Mouse (Mus musculus): ENCODE data around the gene Tmem53. TPM values are rescaled to one million over a fixed set of nuclear protein-coding genes. Genes with fewer than 3 reads are reported as not detected.

Tmem53 gene
- polyA plus RNA-seq, 1 experiment: 6.1 TPM

DNA sequence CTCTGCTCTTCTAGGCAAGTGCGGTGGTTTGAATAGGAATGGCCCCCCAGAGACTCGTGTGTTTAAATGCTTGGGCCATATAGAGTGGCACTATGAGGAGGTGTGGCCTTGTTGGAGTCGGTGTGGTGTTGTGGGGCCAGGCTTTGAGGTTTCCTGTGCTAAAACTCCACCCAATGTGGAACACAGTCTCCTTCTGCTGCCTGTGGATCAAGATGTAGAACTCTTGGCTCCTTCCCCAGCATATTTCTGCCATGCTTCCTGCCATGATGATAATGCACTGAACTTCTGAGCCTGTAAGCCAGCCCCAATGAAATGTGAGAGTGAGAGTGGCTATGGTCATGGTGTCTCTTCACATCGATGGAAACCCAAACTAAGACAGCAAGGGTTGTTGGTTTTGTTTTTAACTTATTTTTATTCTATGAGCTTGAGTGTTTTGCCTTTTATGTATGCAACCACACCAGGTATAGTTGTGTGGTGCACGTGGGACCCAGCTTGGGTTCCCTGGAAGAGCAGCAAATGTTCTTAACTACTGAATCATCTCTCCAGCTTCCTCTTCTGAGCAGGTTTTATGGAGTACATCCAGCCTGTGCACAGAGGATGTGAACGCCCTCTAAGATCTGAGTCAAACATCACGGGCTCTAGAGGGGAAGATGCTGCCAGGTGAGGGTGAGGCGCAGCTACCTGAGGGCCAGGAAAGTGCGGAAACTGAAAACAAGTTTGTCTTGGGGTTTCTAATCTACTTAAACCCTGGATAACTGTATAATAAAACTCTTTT is 30.8 kb upstream of the Tmem53 start:
- TF ChIP-seq POLR2A (IDR thresholded peaks at IDR 0.05; ENCODE audit: extremely low read depth, insufficient read depth, low read length): no peak
- TF ChIP-seq CTCF (IDR thresholded peaks at IDR 0.05; ENCODE audit: extremely low read depth, insufficient read depth, low read length): no peak

GRCm38 (mm10) chr4:117221836-117222235 is 29.9 kb upstream of the Tmem53 start:
- Histone ChIP-seq H3K4me3 (ENCODE audit: insufficient read depth, low read length) (no peak overlapping the region), H3K27ac (ENCODE audit: insufficient read depth, low read length) (no peak overlapping the region), H3K4me1 (ENCODE audit: control insufficient read depth, insufficient read depth, low read length) (peaks cover 6% of the 10 kb centered on the region)
- TF ChIP-seq POLR2A (IDR thresholded peaks at IDR 0.05; ENCODE audit: extremely low read depth, insufficient read depth, low read length) (no peak), CTCF (IDR thresholded peaks at IDR 0.05; ENCODE audit: extremely low read depth, insufficient read depth, low read length) (no peak)

More for the DNA sequence above, 30.8 kb upstream of the Tmem53 start:
- Histone ChIP-seq H3K27ac (ENCODE audit: insufficient read depth, low read length) (no peak overlapping the region), H3K4me3 (ENCODE audit: insufficient read depth, low read length) (no peak overlapping the region), H3K4me1 (ENCODE audit: control insufficient read depth, insufficient read depth, low read length) (peaks cover 6% of the 10 kb centered on the region)

DNA sequence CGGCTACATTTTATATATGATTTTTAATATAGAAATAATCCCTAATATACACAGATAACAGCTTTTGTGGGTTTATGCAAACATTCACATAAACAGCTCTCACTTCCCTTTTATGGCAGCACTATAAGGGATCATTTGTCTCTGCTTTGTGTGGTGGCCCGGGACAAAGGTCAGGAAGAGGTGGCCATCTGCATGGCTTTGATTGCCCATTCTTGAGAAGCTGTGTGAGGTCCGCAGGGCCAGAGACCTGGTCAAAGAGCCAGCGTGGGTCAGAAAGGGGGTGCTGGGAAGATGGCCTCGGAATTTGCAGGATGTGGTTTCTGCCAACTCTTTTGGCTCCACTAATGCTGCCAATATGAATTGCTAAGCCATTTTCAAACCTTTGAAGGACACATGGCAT is 28.8 kb upstream of the Tmem53 start:
- no peak overlapping the region for H3K4me3 ChIP-seq (ENCODE audit: insufficient read depth, low read length)
- TF ChIP-seq POLR2A (IDR thresholded peaks at IDR 0.05; ENCODE audit: extremely low read depth, insufficient read depth, low read length): no peak
- TF ChIP-seq CTCF (IDR thresholded peaks at IDR 0.05; ENCODE audit: extremely low read depth, insufficient read depth, low read length): no peak
- H3K4me1 ChIP-seq (ENCODE audit: control insufficient read depth, insufficient read depth, low read length): peaks cover 3% of the 10 kb centered on the region
- H3K27ac ChIP-seq (ENCODE audit: insufficient read depth, low read length): no peak overlapping the region

- Histone ChIP-seq H3K4me3 (ENCODE audit: insufficient read depth, low read length) (no peak overlapping the region), H3K27ac (ENCODE audit: insufficient read depth, low read length) (no peak overlapping the region), H3K4me1 (ENCODE audit: control insufficient read depth, insufficient read depth, low read length) (peaks cover 3% of the 10 kb centered on the region)
- no peak for TF ChIP-seq CTCF (IDR thresholded peaks at IDR 0.05; ENCODE audit: extremely low read depth, insufficient read depth, low read length)
- no peak for TF ChIP-seq POLR2A (IDR thresholded peaks at IDR 0.05; ENCODE audit: extremely low read depth, insufficient read depth, low read length)
Measured at GRCm38 (mm10) chr4:117224122-117224521, 27.6 kb upstream of the Tmem53 start.

GRCm38 (mm10) chr4:117225250-117225649 is 26.5 kb upstream of the Tmem53 start:
- Histone ChIP-seq H3K4me1 (ENCODE audit: control insufficient read depth, insufficient read depth, low read length) (peaks cover 3% of the 10 kb centered on the region), H3K4me3 (ENCODE audit: insufficient read depth, low read length) (no peak overlapping the region), H3K27ac (ENCODE audit: insufficient read depth, low read length) (no peak overlapping the region)
- no peak for TF ChIP-seq POLR2A (IDR thresholded peaks at IDR 0.05; ENCODE audit: extremely low read depth, insufficient read depth, low read length)
- TF ChIP-seq CTCF (IDR thresholded peaks at IDR 0.05; ENCODE audit: extremely low read depth, insufficient read depth, low read length): no peak

- H3K4me3 ChIP-seq (ENCODE audit: insufficient read depth, low read length): no peak overlapping the region
- no peak overlapping the region for H3K27ac ChIP-seq (ENCODE audit: insufficient read depth, low read length)
- TF ChIP-seq CTCF (IDR thresholded peaks at IDR 0.05; ENCODE audit: extremely low read depth, insufficient read depth, low read length): no peak
- TF ChIP-seq POLR2A (IDR thresholded peaks at IDR 0.05; ENCODE audit: extremely low read depth, insufficient read depth, low read length): no peak
- H3K4me1 ChIP-seq (ENCODE audit: control insufficient read depth, insufficient read depth, low read length): peaks cover 3% of the 10 kb centered on the region
Measured at GRCm38 (mm10) chr4:117229590-117229989, 22.2 kb upstream of the Tmem53 start.

- no peaks in the 10 kb centered on the region for H3K4me1 ChIP-seq (ENCODE audit: control insufficient read depth, insufficient read depth, low read length)
- no peak overlapping the region for H3K27ac ChIP-seq (ENCODE audit: insufficient read depth, low read length)
- TF ChIP-seq CTCF (IDR thresholded peaks at IDR 0.05; ENCODE audit: extremely low read depth, insufficient read depth, low read length): no peak
- TF ChIP-seq POLR2A (IDR thresholded peaks at IDR 0.05; ENCODE audit: extremely low read depth, insufficient read depth, low read length): no peak
- no peak overlapping the region for H3K4me3 ChIP-seq (ENCODE audit: insufficient read depth, low read length)
Measured at GRCm38 (mm10) chr4:117230331-117230730, 21.4 kb upstream of the Tmem53 start.

GRCm38 (mm10) chr4:117231208-117231607 is 20.5 kb upstream of the Tmem53 start:
- Histone ChIP-seq H3K4me1 (ENCODE audit: control insufficient read depth, insufficient read depth, low read length) (no peaks in the 10 kb centered on the region), H3K4me3 (ENCODE audit: insufficient read depth, low read length) (no peak overlapping the region), H3K27ac (ENCODE audit: insufficient read depth, low read length) (no peak overlapping the region)
- no peak for TF ChIP-seq POLR2A (IDR thresholded peaks at IDR 0.05; ENCODE audit: extremely low read depth, insufficient read depth, low read length)
- no peak for TF ChIP-seq CTCF (IDR thresholded peaks at IDR 0.05; ENCODE audit: extremely low read depth, insufficient read depth, low read length)

DNA sequence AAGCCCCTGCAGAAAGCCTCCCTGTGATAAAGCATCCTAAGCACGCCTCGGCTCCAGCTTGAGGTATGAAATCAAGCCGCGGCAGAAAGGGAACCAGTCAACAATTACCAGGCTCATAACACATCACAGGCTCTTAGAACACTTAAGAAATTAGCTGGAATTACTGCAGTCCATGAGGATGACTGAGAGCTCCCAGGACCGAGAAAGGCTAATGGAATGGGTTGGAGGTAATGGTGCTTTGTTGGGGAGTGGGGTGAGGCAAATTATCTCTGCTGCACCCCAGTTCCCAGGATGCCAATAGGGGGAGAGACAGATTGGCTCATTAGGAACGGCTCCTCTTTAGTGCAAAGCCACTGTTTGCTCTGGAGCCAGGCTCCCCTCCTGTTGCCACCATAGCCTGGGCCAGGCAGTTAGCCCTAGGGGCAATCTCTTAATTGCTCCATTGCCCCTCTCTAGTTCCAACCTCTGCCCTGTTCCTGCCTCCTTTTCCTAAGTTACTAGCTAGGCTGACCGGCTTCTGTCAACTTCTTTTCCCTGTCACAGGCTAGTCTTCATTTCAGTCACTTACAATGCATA is 17.5 kb upstream of the Tmem53 start:
- no peak overlapping the region for H3K4me3 ChIP-seq (ENCODE audit: insufficient read depth, low read length)
- H3K27ac ChIP-seq (ENCODE audit: insufficient read depth, low read length): no peak overlapping the region
- no peak for TF ChIP-seq CTCF (IDR thresholded peaks at IDR 0.05; ENCODE audit: extremely low read depth, insufficient read depth, low read length)
- no peak for TF ChIP-seq POLR2A (IDR thresholded peaks at IDR 0.05; ENCODE audit: extremely low read depth, insufficient read depth, low read length)
- H3K4me1 ChIP-seq (ENCODE audit: control insufficient read depth, insufficient read depth, low read length): no peaks in the 10 kb centered on the region

- no peak for TF ChIP-seq CTCF (IDR thresholded peaks at IDR 0.05; ENCODE audit: extremely low read depth, insufficient read depth, low read length)
- no peak for TF ChIP-seq POLR2A (IDR thresholded peaks at IDR 0.05; ENCODE audit: extremely low read depth, insufficient read depth, low read length)
- Histone ChIP-seq H3K4me3 (ENCODE audit: insufficient read depth, low read length) (no peak overlapping the region), H3K4me1 (ENCODE audit: control insufficient read depth, insufficient read depth, low read length) (no peaks in the 10 kb centered on the region), H3K27ac (ENCODE audit: insufficient read depth, low read length) (no peak overlapping the region)
Measured at GRCm38 (mm10) chr4:117235822-117236221, 15.9 kb upstream of the Tmem53 start.
